Mouse (Mus musculus) forebrain, embryonic 11.5 days (tissue): ENCODE results near the gene Olfr1440. TPM values are rescaled to one million over a fixed set of nuclear protein-coding genes. Genes with fewer than 3 reads are reported as not detected.

Experiments
- ATAC-seq: fragments of 200-750 bp; cut with Nextera tagmentation; replicated peaks from 2 replicates; pipeline ENCODE4 v1.8.0; 2017; ENCODE audit warnings: moderate TSS enrichment; ENCODE audit not compliant: low FRiP score
- DNase-seq: peaks from one replicate; pipeline ENCODE4 v3.0.0-alpha.2; 2017; ENCODE audit warnings: low spot score
- H3K27ac ChIP-seq: fragments of 300-500 bp; sonication (generic); 2 replicates; pipeline ENCODE4 v1.5.1; 2014; ENCODE audit warnings: low read depth, low read length
- H3K27me3 ChIP-seq: fragments of 300-500 bp; sonication (generic); 2 replicates; pipeline ENCODE4 v1.6.1; 2014; ENCODE audit warnings: mild to moderate bottlenecking, low read length, mixed read lengths; ENCODE audit not compliant: control insufficient read depth, insufficient read depth
- H3K36me3 ChIP-seq: fragments of 300-500 bp; sonication (generic); 2 replicates; pipeline ENCODE4 v1.6.1; 2014; ENCODE audit warnings: mild to moderate bottlenecking, low read length, moderate library complexity, mixed read lengths; ENCODE audit not compliant: control insufficient read depth, insufficient read depth
- H3K4me1 ChIP-seq: fragments of 300-500 bp; sonication (generic); replicated peaks from 2 replicates; pipeline ENCODE4 v1.6.1; 2014; ENCODE audit warnings: low read length, mixed read lengths; ENCODE audit not compliant: control insufficient read depth, insufficient read depth
- H3K4me2 ChIP-seq: fragments of 300-500 bp; sonication (generic); 2 replicates; pipeline ENCODE4 v1.6.1; 2014; ENCODE audit warnings: low read depth, mild to moderate bottlenecking, low read length, moderate library complexity, mixed read lengths; ENCODE audit not compliant: severe bottlenecking
- H3K4me3 ChIP-seq: fragments of 300-500 bp; sonication (generic); 2 replicates; pipeline ENCODE4 v1.5.1; 2014; ENCODE audit warnings: low read depth, low read length
- H3K9ac ChIP-seq: fragments of 300-500 bp; sonication (generic); 2 replicates; pipeline ENCODE4 v1.6.1; 2014; ENCODE audit warnings: low read length
- H3K9me3 ChIP-seq: fragments of 300-500 bp; sonication (generic); 2 replicates; pipeline ENCODE4 v1.6.1; 2016; ENCODE audit warnings: low read length, mixed read lengths; ENCODE audit not compliant: control insufficient read depth
- WGBS: fragments of 180-500 bp; shearing (Covaris S2); extraction: QIAGEN DNeasy Blood & Tissue Kit; methylation state at CpG from one replicate; pipeline ENCODE4 v1.1.7; 2014; 5-methylcytosine and 5-hydroxymethylcytosine counted together
- polyA plus RNA-seq: library from polyadenylated mRNA; unstranded; fragments of >200 nt; fragmentation: Nextera tagmentation; extraction: Ambion mirVana; gene quantifications from 2 replicates; pipeline ENCODE4 v1.2.1, GENCODE M21; 2014

Gene Olfr1440
- not detected in 2 replicates for polyA plus RNA-seq

GRCm38 (mm10) chr19:12386979-12387378, at the start of gene Olfr1440:
TSS of gene Olfr1440 (plus strand) at chr19:12387279.
- Histone ChIP-seq H3K4me2 (no peak within 1 kb of the TSS), H3K9me3 (no peaks in the 10 kb centered on the region), H3K27me3 (no peaks in the 10 kb centered on the region), H3K4me1 (no peaks in the 10 kb centered on the region), H3K4me3 (no peak within 1 kb of the TSS), H3K36me3 (no peaks in the 10 kb centered on the region), H3K9ac (no peak within 1 kb of the TSS), H3K27ac (no peak within 1 kb of the TSS)
- WGBS: 85% methylated on average over 2 of the region's 2 CpGs
- DNase-seq: no peak
- ATAC-seq: no peak

DNA sequence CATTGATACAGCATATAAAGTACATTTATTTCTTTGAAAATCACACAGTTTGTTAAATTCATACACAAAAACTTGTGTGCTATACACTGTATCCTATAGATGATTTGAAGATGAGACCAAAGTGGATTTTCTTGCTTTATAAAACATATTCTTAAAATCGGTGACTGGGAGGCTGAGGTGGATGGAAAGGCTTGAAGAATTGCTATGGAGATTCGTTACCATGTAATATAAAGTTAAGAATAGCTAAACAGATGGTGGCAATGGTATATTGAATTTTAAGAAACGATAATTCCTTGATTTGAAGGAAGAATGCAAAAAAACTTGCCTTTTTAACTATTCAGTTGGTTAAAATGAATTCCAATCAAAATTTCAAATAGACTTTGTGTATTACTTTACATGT, 14.1 kb upstream of the Olfr1440 start:
- DNase-seq (no peak), ATAC-seq (no peak)
- Histone ChIP-seq H3K27ac (no peak overlapping the region), H3K27me3 (no peaks in the 10 kb centered on the region), H3K4me2 (no peak overlapping the region), H3K9ac (no peak overlapping the region), H3K4me3 (no peak overlapping the region), H3K4me1 (no peaks in the 10 kb centered on the region), H3K9me3 (no peaks in the 10 kb centered on the region), H3K36me3 (no peaks in the 10 kb centered on the region)
- WGBS: 83% methylated on average over 3 of the region's 3 CpGs

DNA sequence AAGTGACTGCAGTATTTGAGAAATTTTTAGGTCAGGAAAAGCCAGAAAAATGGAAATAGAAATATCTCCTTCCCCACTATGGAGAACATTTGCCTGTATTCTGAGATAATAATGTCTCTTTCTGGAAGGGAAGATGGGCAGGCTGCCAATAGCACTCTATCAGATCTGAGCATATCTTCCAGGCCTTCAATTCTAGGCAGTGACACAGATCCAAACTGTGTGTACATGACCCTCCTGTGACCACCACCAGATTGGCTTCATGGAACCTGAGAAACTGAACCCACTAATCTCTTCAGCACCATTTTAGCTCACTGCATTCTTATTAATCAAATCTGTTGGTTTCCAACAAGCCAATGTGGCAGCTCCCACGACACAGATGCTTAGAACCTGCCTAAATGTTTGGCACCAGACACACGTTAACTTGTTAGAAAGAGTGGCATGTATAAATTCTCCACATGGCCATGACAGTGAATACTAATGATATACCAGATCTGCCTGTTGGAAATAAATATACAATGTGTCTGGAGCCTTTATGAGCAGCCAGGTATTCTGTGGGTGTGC, 12.5 kb upstream of the Olfr1440 start:
- no peak overlapping the region for H3K4me2 ChIP-seq
- WGBS: 77% methylated on average over 2 of the region's 2 CpGs
- no peak overlapping the region for H3K4me3 ChIP-seq
- no peaks in the 10 kb centered on the region for H3K4me1 ChIP-seq
- H3K27me3 ChIP-seq: no peaks in the 10 kb centered on the region
- H3K9ac ChIP-seq: no peak overlapping the region
- ATAC-seq (no peak), DNase-seq (no peak)
- no peaks in the 10 kb centered on the region for H3K9me3 ChIP-seq
- no peaks in the 10 kb centered on the region for H3K36me3 ChIP-seq
- H3K27ac ChIP-seq: no peak overlapping the region

DNA sequence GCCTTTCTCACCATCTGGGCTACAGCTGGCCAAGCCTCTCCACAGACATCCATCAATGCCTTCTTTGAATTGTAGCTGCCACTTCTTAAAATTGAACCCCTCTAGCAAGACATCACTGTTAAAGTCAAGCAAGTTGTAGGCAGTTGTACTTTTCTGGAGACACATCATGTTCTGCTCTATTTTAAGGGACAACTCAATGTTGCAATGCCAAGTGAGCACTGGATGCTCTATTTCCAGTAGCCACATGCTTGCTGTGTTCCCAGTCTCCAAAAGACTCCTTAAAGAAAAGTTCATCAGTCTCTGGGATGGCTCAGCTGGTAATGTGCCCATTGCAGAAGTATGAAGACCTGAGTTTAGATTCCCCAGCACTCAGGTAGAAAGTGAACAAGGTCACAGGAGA, 26.7 kb downstream of the Olfr1440 start:
- DNase-seq: no peak
- ATAC-seq: no peak
- Histone ChIP-seq H3K4me1 (no peaks in the 10 kb centered on the region), H3K9ac (no peak overlapping the region), H3K27ac (no peak overlapping the region), H3K36me3 (no peaks in the 10 kb centered on the region), H3K27me3 (no peaks in the 10 kb centered on the region), H3K9me3 (no peaks in the 10 kb centered on the region), H3K4me3 (no peak overlapping the region), H3K4me2 (no peak overlapping the region)

GRCm38 (mm10) chr19:12417361-12417760, 30.3 kb downstream of the Olfr1440 start, which contains the start of gene Olfr1441:
TSS of gene Olfr1441 (plus strand) at chr19:12417433.
- Histone ChIP-seq H3K4me3 (no peak within 1 kb of the TSS), H3K9ac (no peak within 1 kb of the TSS), H3K27ac (no peak within 1 kb of the TSS), H3K9me3 (no peaks in the 10 kb centered on the region), H3K36me3 (no peaks in the 10 kb centered on the region), H3K4me1 (no peaks in the 10 kb centered on the region), H3K4me2 (no peak within 1 kb of the TSS), H3K27me3 (no peaks in the 10 kb centered on the region)
- DNase-seq (no peak), ATAC-seq (no peak)

DNA sequence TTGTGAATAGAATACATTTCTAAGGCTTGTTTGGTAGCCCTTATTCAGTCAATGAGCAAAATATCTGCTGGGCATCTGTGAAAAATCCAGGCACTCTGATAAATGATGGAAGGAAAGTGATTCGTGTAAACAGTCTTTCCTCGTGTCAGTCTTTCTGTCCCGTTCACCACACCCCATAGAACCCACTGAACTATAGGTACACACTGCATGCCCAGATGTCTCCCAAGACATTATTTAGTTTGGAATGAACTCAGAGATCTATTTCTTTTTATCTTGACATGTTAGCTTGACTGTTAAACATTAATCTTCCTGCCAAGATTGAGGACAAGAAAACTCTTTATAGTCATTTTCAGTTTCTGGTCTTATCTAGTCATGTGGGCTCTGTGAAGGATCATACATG, 31.2 kb downstream of the Olfr1440 start:
- Histone ChIP-seq H3K4me3 (no peak overlapping the region), H3K27me3 (no peaks in the 10 kb centered on the region), H3K4me1 (no peaks in the 10 kb centered on the region), H3K4me2 (no peak overlapping the region), H3K9me3 (no peaks in the 10 kb centered on the region), H3K27ac (no peak overlapping the region), H3K36me3 (no peaks in the 10 kb centered on the region), H3K9ac (no peak overlapping the region)
- DNase-seq (no peak), ATAC-seq (no peak)
- WGBS: 91% methylated on average over 3 of the region's 3 CpGs

- Histone ChIP-seq H3K9ac (no peak overlapping the region), H3K27me3 (no peaks in the 10 kb centered on the region), H3K4me2 (no peak overlapping the region), H3K4me1 (no peaks in the 10 kb centered on the region), H3K36me3 (no peaks in the 10 kb centered on the region), H3K4me3 (no peak overlapping the region), H3K27ac (no peak overlapping the region), H3K9me3 (no peaks in the 10 kb centered on the region)
- 83% methylated on average over 6 of the region's 6 CpGs for WGBS
- no peak for DNase-seq
- no peak for ATAC-seq
Measured at GRCm38 (mm10) chr19:12420555-12420954, 33.5 kb downstream of the Olfr1440 start.

DNA sequence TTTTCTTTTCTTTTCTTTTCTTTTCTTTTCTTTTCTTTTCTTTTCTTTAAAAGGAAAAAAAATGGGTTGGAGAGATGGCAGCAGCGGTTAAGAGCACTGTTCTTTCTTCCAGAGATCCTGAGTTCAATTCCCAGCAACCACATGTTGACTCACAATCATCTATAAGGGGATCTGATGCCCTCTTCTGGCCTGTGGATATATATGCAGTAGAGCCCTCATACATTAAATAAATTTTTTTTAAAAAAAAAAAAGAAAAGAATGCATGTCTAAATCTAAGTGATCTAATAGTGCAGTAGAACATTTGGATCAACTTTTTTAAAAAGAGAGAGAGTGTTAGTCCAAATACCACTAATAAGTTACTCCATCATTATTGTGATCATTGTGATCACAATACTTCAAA, 34.6 kb downstream of the Olfr1440 start:
- Histone ChIP-seq H3K27me3 (no peaks in the 10 kb centered on the region), H3K27ac (no peak overlapping the region), H3K9me3 (no peaks in the 10 kb centered on the region), H3K36me3 (no peaks in the 10 kb centered on the region), H3K9ac (no peak overlapping the region), H3K4me2 (no peak overlapping the region), H3K4me3 (no peak overlapping the region), H3K4me1 (no peaks in the 10 kb centered on the region)
- WGBS: 56% methylated on average over 1 of the region's 1 CpGs
- DNase-seq: no peak
- ATAC-seq: no peak

- no peak overlapping the region for H3K4me2 ChIP-seq
- H3K27me3 ChIP-seq: no peaks in the 10 kb centered on the region
- H3K27ac ChIP-seq: no peak overlapping the region
- WGBS: 93% methylated on average over 5 of the region's 5 CpGs
- no peaks in the 10 kb centered on the region for H3K9me3 ChIP-seq
- no peak for ATAC-seq
- no peak overlapping the region for H3K9ac ChIP-seq
- no peak for DNase-seq
- H3K4me3 ChIP-seq: no peak overlapping the region
- H3K4me1 ChIP-seq: no peaks in the 10 kb centered on the region
- no peaks in the 10 kb centered on the region for H3K36me3 ChIP-seq
Measured at GRCm38 (mm10) chr19:12427101-12427500, 40.0 kb downstream of the Olfr1440 start.
